Mouse (Mus musculus) brain, embryonic 14.5 days (tissue): ENCODE measurements around the gene Asic4. TPM values are rescaled to one million over a fixed set of nuclear protein-coding genes. Genes with fewer than 3 reads are reported as not detected.

Experiments
- DNase-seq: peaks from one replicate; pipeline ENCODE4 v3.0.0-alpha.2; 2011; ENCODE audit warnings: low read depth
- CTCF ChIP-seq: fragments of 200-500 bp; IDR thresholded peaks from 2 replicates; pipeline ENCODE4 v1.5.1; 2012; ENCODE audit warnings: inconsistent platforms, mild to moderate bottlenecking, moderate library complexity, borderline replicate concordance; ENCODE audit not compliant: insufficient read depth, insufficient read length; ENCODE audit errors: extremely low read depth
- POLR2A ChIP-seq: fragments of 200-500 bp; IDR thresholded peaks from 2 replicates; pipeline ENCODE4 v1.6.1; 2012; ENCODE audit warnings: mild to moderate bottlenecking, inconsistent platforms, borderline replicate concordance; ENCODE audit not compliant: poor library complexity, insufficient read depth, insufficient read length, severe bottlenecking; ENCODE audit errors: extremely low read depth
- polyA plus RNA-seq: library from polyadenylated mRNA; depleted of rRNA; stranded (reverse); fragments of >200 nt; gene quantifications from 2 replicates; pipeline ENCODE4 v1.2.3, GENCODE M21; 2012

Asic4 gene
- polyA plus RNA-seq, 1 experiment, result 41.3 TPM

- peak; percentile 54 for DNase-seq
- TF ChIP-seq POLR2A (no peak), CTCF (no peak)
Measured at GRCm38 (mm10) chr1:75422823-75423471, 27.3 kb upstream of the Asic4 start.

- DNase-seq, result peak; percentile 28
Measured at GRCm38 (mm10) chr1:75423780-75424390, 26.4 kb upstream of the Asic4 start.

DNA sequence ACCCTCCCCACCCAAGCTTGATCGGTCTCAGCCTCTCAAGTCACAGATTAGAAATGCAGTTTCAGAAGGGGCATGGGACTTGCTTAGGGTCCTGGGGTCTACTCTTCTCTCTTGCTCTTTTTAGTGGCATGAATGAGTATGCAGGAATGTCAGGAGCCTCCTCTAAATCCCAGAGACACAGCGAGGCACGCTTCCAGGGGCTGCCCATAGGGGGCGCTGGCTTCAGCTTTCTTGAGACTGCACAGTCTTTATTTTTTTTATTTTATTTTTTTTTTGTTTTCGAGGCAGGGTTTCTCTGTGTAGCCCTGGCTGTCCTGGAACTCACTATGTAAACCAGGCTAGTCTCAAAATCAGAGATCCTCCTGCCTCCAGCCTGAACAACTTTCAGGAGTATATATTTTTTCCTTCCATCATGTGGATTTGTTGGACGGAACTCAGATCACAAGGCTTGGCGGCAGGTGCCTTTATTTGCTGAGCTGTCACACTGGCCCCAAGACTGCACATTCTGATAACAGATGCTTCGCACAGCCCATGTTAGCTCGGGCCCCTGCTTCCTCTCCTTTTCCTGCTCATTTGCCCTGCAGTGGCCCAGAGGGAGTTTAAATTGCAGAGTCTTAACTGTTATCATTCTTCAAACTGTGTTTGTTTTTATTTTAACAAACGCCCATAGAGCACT lies 24.3 kb upstream of the Asic4 start:
- TF ChIP-seq POLR2A, result no peak
- peak; percentile 83 for TF ChIP-seq CTCF
- peak; percentile 63 for DNase-seq

More at GRCm38 (mm10) chr1:75423780-75424390, 26.4 kb upstream of the Asic4 start:
- TF ChIP-seq CTCF, result no peak
- no peak for TF ChIP-seq POLR2A

- peak; percentile 47; the same call in 1 of the 2 replicates for TF ChIP-seq POLR2A
- no peak for TF ChIP-seq CTCF
- peak; percentile 95 for DNase-seq
Measured at GRCm38 (mm10) chr1:75435475-75436328, 14.5 kb upstream of the Asic4 start, which contains the start of gene Gmppa. Gene Gmppa, plus strand, starts transcription at chr1:75435930.

- DNase-seq, result no peak
- TF ChIP-seq CTCF, result no peak
- TF ChIP-seq POLR2A, result no peak
Measured at GRCm38 (mm10) chr1:75438782-75439181, 11.5 kb upstream of the Asic4 start.

DNA sequence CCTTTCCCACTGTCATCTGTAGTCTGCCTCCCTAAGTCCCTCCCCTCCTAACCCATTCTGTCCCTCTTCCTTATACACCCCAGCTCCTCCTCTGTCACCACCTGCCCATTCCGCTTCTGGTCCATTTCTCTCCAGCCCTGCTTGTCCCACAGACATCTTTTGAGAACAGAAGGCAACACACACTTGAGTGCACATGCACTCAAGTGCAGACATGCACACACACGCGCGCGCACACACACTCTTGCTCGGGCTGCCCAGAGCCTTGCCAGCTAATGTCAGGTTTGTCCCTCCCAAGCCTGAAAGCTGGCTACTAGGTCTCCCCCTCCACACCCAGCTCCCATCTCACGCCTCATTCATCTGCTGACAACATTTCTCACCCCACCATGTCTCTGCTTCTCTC lies 9.6 kb upstream of the Asic4 start:
- DNase-seq, result no peak
- no peak for TF ChIP-seq POLR2A
- no peak for TF ChIP-seq CTCF

- DNase-seq, result no peak
- TF ChIP-seq CTCF, result no peak
- TF ChIP-seq POLR2A, result no peak
Measured at GRCm38 (mm10) chr1:75441471-75441996, 8.7 kb upstream of the Asic4 start.

GRCm38 (mm10) chr1:75442171-75442570 lies 8.1 kb upstream of the Asic4 start:
- DNase-seq, result no peak
- no peak for TF ChIP-seq CTCF
- no peak for TF ChIP-seq POLR2A

GRCm38 (mm10) chr1:75442811-75443210 lies 7.4 kb upstream of the Asic4 start:
- peak; percentile 53 for DNase-seq
- TF ChIP-seq CTCF, result no peak
- TF ChIP-seq POLR2A, result no peak

GRCm38 (mm10) chr1:75443247-75444024 lies 6.8 kb upstream of the Asic4 start:
- peak; percentile 82 for DNase-seq
- no peak for TF ChIP-seq POLR2A
- TF ChIP-seq CTCF, result no peak
